Mouse (Mus musculus) WW6 (cell line): Measurements from ENCODE around the gene Gm10959.

Source experiments
- DNase-seq: peaks from one replicate; pipeline ENCODE4 v3.0.0-alpha.2; 2013; ENCODE audit warnings: low read depth, low spot score

Gene Gm10959

GRCm38 (mm10) chr3:122894772-122895171, 24.4 kb downstream of the Gm10959 start, which contains the start of gene Fabp2:
Fabp2 (plus strand) TSS chr3:122895072.
- DNase-seq = no peak

- DNase-seq = no peak
Observed at GRCm38 (mm10) chr3:122888371-122888819, 30.8 kb downstream of the Gm10959 start.

GRCm38 (mm10) chr3:122887505-122888301, 31.5 kb downstream of the Gm10959 start:
- DNase-seq = no peak

GRCm38 (mm10) chr3:122878705-122879315, 40.4 kb downstream of the Gm10959 start:
- DNase-seq = no peak

- DNase-seq = no peak
Observed at GRCm38 (mm10) chr3:122877543-122877942, 41.6 kb downstream of the Gm10959 start.

- DNase-seq = no peak
Observed at GRCm38 (mm10) chr3:122876870-122877269, 42.3 kb downstream of the Gm10959 start.

GRCm38 (mm10) chr3:122871596-122871995, 47.6 kb downstream of the Gm10959 start:
- no peak for DNase-seq

GRCm38 (mm10) chr3:122868270-122868669, 50.9 kb downstream of the Gm10959 start:
- DNase-seq = no peak

GRCm38 (mm10) chr3:122865092-122865491, 54.1 kb downstream of the Gm10959 start:
- DNase-seq = no peak
